Mouse (Mus musculus) brain, embryonic 14.5 days (tissue): Measurements from ENCODE around the gene Klk15. TPM values are rescaled to one million over a fixed set of nuclear protein-coding genes. Genes with fewer than 3 reads are reported as not detected.
"Not testable (repeated sequence)": the region's sequence is repeated elsewhere in the genome, so short reads cannot be mapped to it uniquely, and the experiment has no call there.

ENCODE experiments used
- DNase-seq: peaks from one replicate; pipeline ENCODE4 v3.0.0-alpha.2; 2011; ENCODE audit warnings: low read depth
- CTCF ChIP-seq: fragments of 200-500 bp; IDR thresholded peaks from 2 replicates; pipeline ENCODE4 v1.5.1; 2012; ENCODE audit warnings: inconsistent platforms, mild to moderate bottlenecking, moderate library complexity, borderline replicate concordance; ENCODE audit not compliant: insufficient read depth, insufficient read length; ENCODE audit errors: extremely low read depth
- POLR2A ChIP-seq: fragments of 200-500 bp; IDR thresholded peaks from 2 replicates; pipeline ENCODE4 v1.6.1; 2012; ENCODE audit warnings: mild to moderate bottlenecking, inconsistent platforms, borderline replicate concordance; ENCODE audit not compliant: poor library complexity, insufficient read depth, insufficient read length, severe bottlenecking; ENCODE audit errors: extremely low read depth
- polyA plus RNA-seq: library from polyadenylated mRNA; depleted of rRNA; stranded (reverse); fragments of >200 nt; gene quantifications from 2 replicates; pipeline ENCODE4 v1.2.3, GENCODE M21; 2012; rRNA removed

Klk15 gene
- polyA plus RNA-seq, 1 experiment: not detected

DNA sequence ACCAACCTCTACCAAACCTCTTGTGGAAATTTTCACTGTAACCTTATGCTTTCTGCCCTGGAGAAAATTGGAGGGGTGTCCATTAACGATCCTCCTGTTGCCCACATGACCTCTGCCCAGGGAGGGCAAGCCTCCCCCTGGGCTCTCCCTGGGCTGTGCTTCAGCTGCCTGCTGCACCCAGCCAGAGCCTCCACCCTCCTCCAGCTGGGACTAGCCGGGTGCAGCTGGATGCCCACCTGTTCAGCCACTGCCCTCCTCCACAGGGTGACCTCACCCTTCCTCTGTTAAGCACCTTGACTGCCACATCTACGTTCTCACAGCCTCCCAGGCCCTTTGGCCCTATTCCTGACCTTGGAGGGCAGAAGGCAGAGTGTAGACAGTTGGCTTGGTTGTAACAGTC is 1.2 kb downstream of the Klk15 start:
- TF ChIP-seq CTCF: no peak
- TF ChIP-seq POLR2A: no peak
- DNase-seq: no peak

DNA sequence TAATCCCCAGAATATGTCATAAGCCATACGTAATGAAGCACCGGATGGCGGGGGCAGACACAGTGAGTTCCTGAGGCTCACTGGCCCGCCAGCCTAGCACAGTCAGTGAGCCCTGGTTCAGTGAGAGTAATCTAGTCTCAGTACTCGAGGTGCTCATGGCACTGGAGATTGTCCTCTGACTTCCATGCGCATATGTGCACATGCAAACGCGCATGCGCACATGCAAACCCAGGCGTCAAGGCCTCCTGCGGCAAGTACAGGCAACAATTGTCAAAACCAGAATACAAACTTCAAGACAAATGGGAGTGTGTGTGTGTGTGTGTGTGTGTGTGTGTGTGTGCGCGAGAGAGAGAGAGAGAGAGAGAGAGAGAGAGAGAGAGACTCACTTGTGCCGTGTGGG is 3.0 kb downstream of the Klk15 start:
- TF ChIP-seq POLR2A (no peak), CTCF (no peak)
- DNase-seq: no peak

DNA sequence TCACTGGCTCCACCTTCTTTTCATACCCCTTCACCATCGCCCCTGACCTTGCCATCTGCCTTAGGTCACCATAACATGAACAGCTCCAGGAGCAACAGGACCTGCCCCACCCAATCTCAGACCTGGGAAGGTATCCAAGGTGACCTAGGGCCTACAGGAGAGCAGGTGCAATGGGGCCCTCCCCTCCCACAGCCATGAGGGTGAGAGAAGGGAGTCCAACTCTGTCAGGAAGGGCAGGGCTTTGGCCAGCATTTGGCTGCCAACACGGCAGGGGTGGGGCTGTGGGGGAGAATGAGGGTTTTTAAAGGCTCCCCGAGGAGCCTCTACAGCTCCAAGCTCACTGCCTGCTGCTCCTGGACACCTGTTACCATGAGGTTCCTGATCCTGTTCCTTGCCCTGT is 8.8 kb downstream of the Klk15 start:
- DNase-seq: not testable (repeated sequence)

DNA sequence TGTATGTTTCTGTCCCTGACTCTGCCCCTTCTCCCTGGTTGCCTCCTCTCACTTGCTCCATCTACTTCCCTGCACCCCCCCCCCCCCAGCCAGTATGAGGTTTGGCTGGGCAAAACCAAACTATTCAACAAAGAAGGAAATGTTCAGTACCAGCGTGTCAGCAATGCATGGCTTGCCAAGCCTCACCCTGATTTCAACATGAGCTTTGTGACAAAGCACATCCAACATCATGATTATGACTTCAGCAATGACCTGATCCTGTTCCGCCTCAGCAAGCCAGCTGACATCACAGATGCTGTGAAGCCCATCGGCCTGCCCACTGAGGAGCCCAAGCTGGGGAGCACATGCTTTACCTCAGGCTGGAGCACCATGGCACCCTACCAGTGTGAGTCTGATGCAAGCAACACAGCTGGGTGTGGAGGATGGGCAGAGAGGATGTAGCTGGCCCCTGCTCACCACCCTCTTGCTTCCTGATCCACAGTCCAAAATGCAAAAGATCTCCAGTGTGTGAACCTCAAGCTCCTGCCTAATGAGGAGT is 11.3 kb downstream of the Klk15 start:
- TF ChIP-seq CTCF: no peak
- TF ChIP-seq POLR2A: no peak
- no peak for DNase-seq

DNA sequence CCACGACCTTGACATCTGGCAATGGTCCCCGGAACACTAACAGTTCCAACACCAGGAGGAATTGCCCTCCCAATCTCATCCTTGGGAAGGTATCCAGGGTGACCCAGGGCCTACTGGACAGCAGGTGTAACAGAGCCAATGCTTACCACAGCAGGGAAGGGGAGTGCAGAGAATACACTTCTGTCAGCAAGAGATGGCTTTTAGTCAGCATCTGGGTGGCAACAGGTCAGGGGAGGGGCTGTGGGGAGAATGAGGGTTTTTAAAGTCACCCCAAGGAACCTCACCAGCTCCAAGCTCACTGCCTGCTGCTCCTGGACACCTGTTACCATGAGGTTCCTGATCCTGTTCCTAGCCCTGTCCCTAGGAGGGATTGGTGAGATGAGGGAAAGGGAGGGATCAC is 16.8 kb downstream of the Klk15 start, which contains the start of gene Klk1b8:
Gene Klk1b8, plus strand, starts transcription at position 301 of the 400 bp plus-strand sequence.
- TF ChIP-seq CTCF: no peak
- no peak for TF ChIP-seq POLR2A

DNA sequence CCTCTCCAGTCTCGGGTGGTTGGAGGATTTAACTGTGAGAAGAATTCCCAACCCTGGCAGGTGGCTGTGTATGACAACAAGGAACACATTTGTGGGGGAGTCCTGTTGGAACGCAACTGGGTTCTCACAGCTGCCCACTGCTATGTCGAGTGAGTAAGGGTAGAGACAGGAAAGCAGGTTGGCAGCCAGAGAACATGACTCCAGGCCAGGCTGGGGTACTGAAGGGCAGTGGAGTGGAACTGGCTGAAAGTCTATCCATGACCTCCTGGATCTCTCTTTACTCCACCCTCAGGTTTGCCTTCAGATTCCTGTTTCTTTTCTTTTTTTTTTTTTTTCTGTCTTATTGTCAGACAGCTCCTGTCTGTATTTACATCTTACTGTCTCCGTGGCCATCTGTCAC is 19.2 kb downstream of the Klk15 start:
- DNase-seq: no peak

More for the DNA sequence above, 16.8 kb downstream of the Klk15 start, which contains the start of gene Klk1b8:
- DNase-seq: no peak

DNA sequence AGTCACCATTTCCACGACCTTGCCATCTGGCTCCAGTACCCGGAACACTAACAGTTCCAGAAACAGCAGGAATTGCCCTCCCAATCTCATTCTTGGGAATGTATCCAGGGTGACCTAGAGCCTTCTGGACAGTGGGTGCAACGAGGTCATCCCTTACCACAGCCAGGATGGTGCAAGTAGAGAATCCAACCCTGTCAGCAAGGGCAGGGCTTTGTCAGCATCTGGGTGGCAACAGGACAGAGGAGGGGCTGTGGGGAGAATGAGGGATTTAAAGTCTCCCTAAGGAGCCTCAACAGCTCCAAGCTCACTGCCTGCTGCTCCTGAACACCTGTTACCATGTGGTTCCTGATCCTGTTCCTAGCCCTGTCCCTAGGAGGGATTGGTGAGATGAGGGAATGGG is 32.9 kb downstream of the Klk15 start, which contains the start of gene Klk1b1:
Gene Klk1b1, plus strand, starts transcription at position 301 of the 400 bp plus-strand sequence.
- no peak for TF ChIP-seq POLR2A
- TF ChIP-seq CTCF: no peak
- no peak for DNase-seq

More for the DNA sequence above, 19.2 kb downstream of the Klk15 start:
- TF ChIP-seq CTCF: no peak
- no peak for TF ChIP-seq POLR2A

DNA sequence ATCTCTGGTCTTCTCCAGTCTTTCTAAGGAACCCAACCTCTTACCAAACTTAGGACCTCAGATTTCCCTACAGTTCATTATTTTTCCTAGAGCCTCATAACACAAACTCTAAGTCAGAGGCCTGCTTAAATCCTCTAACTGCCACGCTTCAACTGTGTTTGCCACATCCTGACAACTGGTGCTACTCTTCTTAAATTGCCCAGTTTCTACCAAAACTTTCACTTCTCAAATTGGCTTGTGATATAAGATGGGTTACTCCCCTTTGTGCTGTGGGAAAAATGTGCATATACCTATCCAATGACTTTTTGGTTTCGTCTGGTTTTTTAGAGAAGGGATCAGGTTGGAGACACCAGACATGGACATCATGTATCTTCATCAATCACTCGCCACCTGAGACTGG is 33.5 kb downstream of the Klk15 start:
- DNase-seq: no peak
- no peak for TF ChIP-seq POLR2A
- no peak for TF ChIP-seq CTCF

DNA sequence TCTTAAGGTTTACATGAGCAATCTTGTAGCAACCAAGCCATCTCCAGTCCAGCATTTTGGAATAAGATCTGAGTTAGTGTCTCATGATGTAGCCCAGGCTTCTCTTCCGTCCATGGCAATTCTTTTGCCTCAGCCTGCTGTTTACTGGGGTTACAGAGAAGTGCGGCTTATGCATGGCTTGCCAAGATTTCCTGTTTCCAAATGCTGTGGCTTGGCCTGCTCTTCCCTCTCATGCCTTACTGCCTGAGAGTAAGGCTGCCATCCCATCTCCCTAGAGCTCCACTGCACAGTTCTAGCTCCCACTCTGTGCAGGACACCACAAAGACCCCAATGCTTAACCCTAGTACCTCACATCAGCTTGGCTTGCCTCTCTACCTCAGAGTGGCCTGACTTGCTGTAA is 34.1 kb downstream of the Klk15 start:
- DNase-seq: no peak
- no peak for TF ChIP-seq POLR2A

DNA sequence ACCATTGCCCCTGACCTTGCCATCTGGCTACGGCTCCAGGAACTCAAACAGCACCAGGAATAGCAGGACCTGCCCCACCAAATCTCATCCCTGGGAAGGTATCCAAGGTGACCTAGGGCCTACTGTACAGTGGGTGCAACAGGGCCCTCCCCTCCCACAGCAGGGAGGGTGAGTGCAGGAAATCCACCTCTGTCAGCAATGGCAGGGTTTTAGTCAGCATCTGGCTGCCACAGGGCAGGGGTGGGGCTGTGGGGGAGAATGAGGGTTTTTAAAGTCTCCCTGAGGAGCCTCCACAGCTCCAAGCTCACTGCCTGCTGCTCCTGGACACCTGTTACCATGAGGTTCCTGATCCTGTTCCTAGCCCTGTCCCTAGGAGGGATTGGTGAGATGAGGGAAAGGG is 42.2 kb downstream of the Klk15 start, which contains the start of gene Klk1b9:
Gene Klk1b9, plus strand, starts transcription at position 301 of the 400 bp plus-strand sequence.
- not testable (repeated sequence) for DNase-seq

DNA sequence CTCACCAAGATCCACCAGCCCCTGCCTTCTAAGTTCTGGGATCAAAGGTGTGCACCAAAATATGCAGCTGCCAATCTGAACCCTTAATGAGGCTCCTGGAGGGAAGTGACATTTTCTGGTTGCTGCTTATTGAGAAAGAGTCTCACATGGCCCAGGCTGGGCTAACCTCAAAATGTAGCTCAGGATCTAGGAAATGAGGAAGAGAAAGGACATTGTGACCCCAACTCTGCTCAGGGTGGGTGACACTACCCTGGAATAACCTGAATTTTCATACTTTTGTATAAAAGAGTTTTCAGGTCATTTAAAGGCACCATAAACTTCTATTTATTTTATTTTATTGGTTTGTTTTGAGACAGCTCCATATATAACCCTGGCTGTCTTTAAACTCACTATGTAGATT is 52.1 kb downstream of the Klk15 start:
- DNase-seq: no peak
- no peak for TF ChIP-seq CTCF
- no peak for TF ChIP-seq POLR2A

Other genes with a start within 250 kb of the Klk15 start
- 0.11 and 0.16 TPM in 2 replicates for gene Klk14, start 243.3 kb upstream of the Klk15 start, polyA plus RNA-seq
- gene Klk13, start 221.2 kb upstream of the Klk15 start, polyA plus RNA-seq: 0.04 and 0.14 TPM in 2 replicates
- gene Klk12, start 164.8 kb upstream of the Klk15 start, polyA plus RNA-seq: not detected in 2 replicates
- gene Klk11, start 159.1 kb upstream of the Klk15 start, polyA plus RNA-seq: 0.35 TPM in 1 of 2 replicates, not detected in the other
- 0.21 and 0.49 TPM in 2 replicates for gene Klk10, start 152.7 kb upstream of the Klk15 start, polyA plus RNA-seq
- gene Klk9, start 141.8 kb upstream of the Klk15 start, polyA plus RNA-seq: not detected in 2 replicates
- 3.2 and 4.8 TPM in 2 replicates for gene Klk8, start 136.2 kb upstream of the Klk15 start, polyA plus RNA-seq
- gene Klk7, start 122.4 kb upstream of the Klk15 start, polyA plus RNA-seq: 0.05 and 0.08 TPM in 2 replicates
- not detected in 2 replicates for gene Klk6, start 109.2 kb upstream of the Klk15 start, polyA plus RNA-seq
- not detected in 2 replicates for gene Klk5, start 91.8 kb upstream of the Klk15 start, polyA plus RNA-seq
- 0.39 and 0.93 TPM in 2 replicates for gene Klk4, start 52.6 kb upstream of the Klk15 start, polyA plus RNA-seq
- gene Klk1b8, start 16.9 kb downstream of the Klk15 start, polyA plus RNA-seq: not detected in 2 replicates
- gene Klk1b1, start 33.0 kb downstream of the Klk15 start, polyA plus RNA-seq: not detected in 2 replicates
- not detected in 2 replicates for gene Klk1b9, start 42.3 kb downstream of the Klk15 start, polyA plus RNA-seq
- not detected in 2 replicates for gene Klk1b11, start 62.1 kb downstream of the Klk15 start, polyA plus RNA-seq
- not detected in 2 replicates for gene Klk1b26, start 78.4 kb downstream of the Klk15 start, polyA plus RNA-seq
- gene Klk1b27, start 118.5 kb downstream of the Klk15 start, polyA plus RNA-seq: 0.10 TPM in 2 replicates
- gene Klk1b21, start 168.6 kb downstream of the Klk15 start, polyA plus RNA-seq: not detected in 2 replicates
- gene Klk1b22, start 178.9 kb downstream of the Klk15 start, polyA plus RNA-seq: not detected in 2 replicates
- gene Klk1b16, start 203.0 kb downstream of the Klk15 start, polyA plus RNA-seq: not detected in 2 replicates